Mouse (Mus musculus) c-Kit-positive CD71-negative TER-119-negative erythroid progenitor cells, embryonic 14.5 days (primary cell): ENCODE data around the gene Zfp654.

Source experiments
- DNase-seq: peaks from one replicate; pipeline ENCODE4 v3.0.0-alpha.2; 2013; ENCODE audit warnings: low read depth

Gene Zfp654

GRCm38 (mm10) chr16:64852891-64853290 lies 1.4 kb upstream of the Zfp654 start:
- DNase-seq, result no peak

- DNase-seq, result no peak
Observed at GRCm38 (mm10) chr16:64852441-64852871, 1.0 kb upstream of the Zfp654 start.

GRCm38 (mm10) chr16:64851085-64851562 lies 328 bp downstream of the Zfp654 start:
- no peak for DNase-seq

- DNase-seq, result no peak
Observed at GRCm38 (mm10) chr16:64850287-64851084, 966 bp downstream of the Zfp654 start.

- DNase-seq, result no peak
Observed at GRCm38 (mm10) chr16:64845947-64846346, 5.5 kb downstream of the Zfp654 start.

- no peak for DNase-seq
Observed at GRCm38 (mm10) chr16:64842374-64842729, 9.1 kb downstream of the Zfp654 start.

GRCm38 (mm10) chr16:64841481-64842373 lies 9.7 kb downstream of the Zfp654 start:
- no peak for DNase-seq

GRCm38 (mm10) chr16:64836709-64837108 lies 14.7 kb downstream of the Zfp654 start:
- no peak for DNase-seq

- DNase-seq, result no peak
Observed at GRCm38 (mm10) chr16:64835996-64836545, 15.4 kb downstream of the Zfp654 start.

- DNase-seq, result no peak
Observed at GRCm38 (mm10) chr16:64830291-64830690, 21.2 kb downstream of the Zfp654 start.

- no peak for DNase-seq
Observed at GRCm38 (mm10) chr16:64824474-64824873, 27.0 kb downstream of the Zfp654 start.

GRCm38 (mm10) chr16:64823890-64824289 lies 27.6 kb downstream of the Zfp654 start:
- DNase-seq, result no peak

- no peak for DNase-seq
Observed at GRCm38 (mm10) chr16:64817094-64817765, 34.2 kb downstream of the Zfp654 start.

- DNase-seq, result no peak
Observed at GRCm38 (mm10) chr16:64803041-64803440, 48.4 kb downstream of the Zfp654 start.

- DNase-seq, result no peak
Observed at GRCm38 (mm10) chr16:64801638-64802037, 49.8 kb downstream of the Zfp654 start.

GRCm38 (mm10) chr16:64800393-64800792 lies 51.1 kb downstream of the Zfp654 start:
- no peak for DNase-seq

GRCm38 (mm10) chr16:64794802-64795201 lies 56.6 kb downstream of the Zfp654 start:
- no peak for DNase-seq

- no peak for DNase-seq
Observed at GRCm38 (mm10) chr16:64789706-64790105, 61.7 kb downstream of the Zfp654 start.

GRCm38 (mm10) chr16:64775516-64775915 lies 75.9 kb downstream of the Zfp654 start:
- no peak for DNase-seq

- DNase-seq, result no peak
Observed at GRCm38 (mm10) chr16:64771431-64771818, 80.0 kb downstream of the Zfp654 start.

GRCm38 (mm10) chr16:64770521-64771430 lies 80.7 kb downstream of the Zfp654 start, which contains the start of gene 4930453N24Rik:
TSS of gene 4930453N24Rik (minus strand) at chr16:64771161.
- peak; percentile 79 for DNase-seq
